ENCODE assay signal across 25 mouse cellular contexts in the genomic region with DNA sequence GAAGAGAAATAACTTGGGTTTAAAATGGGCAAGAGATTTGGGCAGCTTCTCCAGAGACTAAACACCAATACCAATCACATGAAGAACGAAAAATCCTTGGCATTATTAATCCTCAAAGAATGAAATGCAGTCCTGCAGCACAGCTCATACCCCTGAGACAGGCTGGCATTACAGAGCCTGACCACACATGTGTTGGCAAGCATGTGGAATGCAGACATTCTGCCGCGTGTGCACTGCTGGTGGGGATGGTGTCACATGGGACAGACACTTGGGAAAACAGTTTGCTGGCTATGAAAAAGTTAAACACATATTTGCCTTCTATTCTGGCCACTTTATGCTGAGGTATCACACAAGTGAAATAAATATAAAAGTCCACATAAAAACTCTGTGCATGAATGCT.
"Had no signal": no experiment of that assay in that cellular context is flagged by ENCODE, and none has a peak within 500 bp of the region (broad histone marks: within the 10 kb centered on the region; RNA-seq: fewer than 3 reads in every experiment).

No protein-coding gene starts in this region.

- H3K4me3 ChIP-seq: gastrocnemius, adult 2 months; heart, embryonic 10.5 days; heart, embryonic 12.5 days; hindbrain, embryonic 10.5 days; hindbrain, embryonic 13.5 days; hindbrain, embryonic 15.5 days; layer of hippocampus, adult 2 months; left cerebral cortex, adult 2 months; limb, embryonic 10.5 days; limb, embryonic 12.5 days; liver, embryonic 13.5 days had no signal

- H3K4me2 ChIP-seq: heart, embryonic 12.5 days; hindbrain, embryonic 13.5 days; hindbrain, embryonic 15.5 days; limb, embryonic 12.5 days; liver, embryonic 11.5 days; liver, embryonic 13.5 days had no signal

- ATAC-seq: hindbrain, postnatal 0 days; intestine, postnatal 0 days had no signal

- H3K9ac ChIP-seq: heart, embryonic 12.5 days; hindbrain, embryonic 13.5 days; hindbrain, embryonic 15.5 days; limb, embryonic 12.5 days; liver, embryonic 13.5 days had no signal

- DNase-seq: gastrocnemius, adult 2 months; gastrocnemius, postnatal 10 days; gastrocnemius, postnatal 25 days; heart, adult 18-20 months; heart, postnatal 10 days; heart, postnatal 4 days; kidney, adult 18-20 months; kidney, adult 8-10 months; kidney, postnatal 10 days; kidney, postnatal 25 days; kidney, postnatal 4 days; liver; liver, embryonic 13.5 days had no signal

- H3K36me3 ChIP-seq: heart, embryonic 10.5 days; heart, embryonic 12.5 days; hindbrain, embryonic 10.5 days; hindbrain, embryonic 13.5 days; hindbrain, embryonic 15.5 days; limb, embryonic 10.5 days; limb, embryonic 12.5 days had no signal

- H3K27ac ChIP-seq: gastrocnemius, adult 2 months; heart, embryonic 10.5 days; hindbrain, embryonic 10.5 days; hindbrain, embryonic 13.5 days; hindbrain, embryonic 15.5 days; hindbrain, postnatal 0 days; left cerebral cortex, adult 2 months; limb, embryonic 10.5 days; limb, embryonic 12.5 days; liver, embryonic 13.5 days had no signal

- H3K27me3 ChIP-seq: hindbrain, embryonic 13.5 days; hindbrain, embryonic 15.5 days had no signal

- H3K4me1 ChIP-seq: heart, embryonic 10.5 days; heart, embryonic 12.5 days; hindbrain, embryonic 10.5 days; hindbrain, embryonic 13.5 days; hindbrain, embryonic 15.5 days; limb, embryonic 10.5 days; limb, embryonic 12.5 days; liver, embryonic 13.5 days had no signal

- H3K9me3 ChIP-seq: heart, embryonic 10.5 days; hindbrain, embryonic 13.5 days; hindbrain, embryonic 15.5 days; limb, embryonic 10.5 days; liver, embryonic 13.5 days had no signal
